Mouse (Mus musculus): ENCODE data around the gene Lrrc49. TPM values are rescaled to one million over a fixed set of nuclear protein-coding genes. Genes with fewer than 3 reads are reported as not detected.
A peak's percentile ranks its signal among the peaks of the same experiment; 100 is the strongest.

Lrrc49 gene
- total RNA-seq, 2 experiments from 2014 or later: 7.2 to 9.3 TPM

DNA sequence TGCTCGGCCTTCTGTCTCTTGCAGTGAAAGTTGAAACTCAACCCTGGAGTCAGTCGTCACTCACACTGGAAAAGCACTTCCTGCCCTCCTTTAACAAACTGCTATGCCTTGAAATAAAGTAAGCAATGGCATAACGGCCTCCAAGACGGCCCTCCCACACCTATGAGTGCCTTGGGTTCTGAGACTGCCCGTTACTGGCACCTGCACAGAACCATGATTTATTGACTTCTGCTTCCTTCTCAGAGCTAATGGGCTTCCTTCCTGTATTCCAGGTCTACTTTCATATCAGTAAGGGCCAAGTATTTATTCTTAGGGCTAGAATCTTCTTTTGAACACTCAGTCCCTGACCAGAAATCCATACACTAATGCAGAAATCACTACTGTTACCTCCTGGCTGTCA lies 9.0 kb downstream of the Lrrc49 start:
- intact Hi-C loops (cut with DNase I): loop anchor here (5.0 kb wide), 1 partner anchor 82 kb away; no protein-coding TSS in a partner anchor
- DNase-seq: no peak

DNA sequence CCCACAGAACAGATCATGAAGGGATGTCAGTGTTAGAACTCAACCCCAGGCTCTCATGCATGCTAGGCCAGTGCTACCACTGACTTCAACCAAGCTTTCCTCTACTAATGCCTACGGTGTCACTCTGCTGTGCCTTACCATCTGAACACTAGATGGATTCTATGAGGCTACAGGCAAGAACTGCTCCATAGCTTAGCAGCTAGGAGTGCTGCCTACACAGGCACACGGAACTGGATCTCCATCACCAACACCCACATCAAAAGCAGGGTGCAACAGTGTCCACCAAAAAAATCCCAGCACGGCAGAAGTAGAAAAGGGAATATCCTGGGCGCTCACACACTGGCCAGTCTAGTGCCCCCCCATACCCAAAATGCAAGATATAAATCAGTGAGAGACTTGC lies 11.5 kb downstream of the Lrrc49 start:
- intact Hi-C loops (cut with DNase I): loop anchor here (5.0 kb wide), 1 partner anchor 79 kb away; no protein-coding TSS in a partner anchor
- no peak for DNase-seq

DNA sequence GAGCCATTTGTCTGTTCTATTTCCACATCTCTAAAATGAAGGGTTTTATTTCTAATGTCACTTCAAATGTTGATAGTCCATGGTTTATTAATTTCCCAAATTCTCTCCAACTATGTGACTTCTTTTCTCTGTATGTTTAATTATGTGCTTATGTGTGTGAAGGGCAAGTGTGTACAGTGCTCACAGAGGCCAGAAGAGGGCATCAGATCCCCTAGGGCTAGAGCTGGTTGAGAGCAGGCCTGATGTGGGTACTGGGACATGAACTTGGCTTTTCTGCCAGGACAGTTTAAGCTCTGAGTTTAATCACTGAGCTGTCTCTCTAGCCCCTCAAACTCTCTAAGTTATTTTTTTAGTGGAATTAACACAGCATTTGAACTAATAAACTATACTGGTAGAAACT lies 13.2 kb downstream of the Lrrc49 start:
- intact Hi-C loops (cut with DNase I): loop anchor here (5.0 kb wide), 1 partner anchor 77 kb away; no protein-coding TSS in a partner anchor

GRCm38 (mm10) chr9:60672568-60672967 lies 15.4 kb downstream of the Lrrc49 start:
- no peak for DNase-seq
- intact Hi-C loops (cut with DNase I): no loop called here

More for the DNA sequence above, 13.2 kb downstream of the Lrrc49 start:
- no peak for DNase-seq

DNA sequence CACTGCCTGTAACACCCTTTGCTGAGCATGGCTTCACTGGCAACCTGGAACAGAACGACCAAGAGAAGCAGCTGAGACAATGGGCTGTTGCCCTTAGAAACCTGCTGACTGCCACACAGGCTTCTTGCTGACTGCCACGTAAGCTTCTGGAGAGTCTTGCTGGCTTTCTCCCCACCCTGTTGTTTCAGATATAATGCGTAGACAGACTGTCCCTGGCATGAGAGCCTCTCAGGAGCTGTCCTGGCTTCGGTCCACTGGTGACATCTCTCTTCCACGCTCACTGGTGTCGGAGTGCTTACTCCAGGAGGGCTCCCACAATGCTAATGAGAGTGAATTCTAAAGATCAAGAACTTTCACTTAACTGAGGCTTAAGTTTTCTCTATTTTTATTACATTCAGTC lies 19.1 kb downstream of the Lrrc49 start:
- intact Hi-C loops (cut with DNase I): no loop called here
- no peak for DNase-seq

DNA sequence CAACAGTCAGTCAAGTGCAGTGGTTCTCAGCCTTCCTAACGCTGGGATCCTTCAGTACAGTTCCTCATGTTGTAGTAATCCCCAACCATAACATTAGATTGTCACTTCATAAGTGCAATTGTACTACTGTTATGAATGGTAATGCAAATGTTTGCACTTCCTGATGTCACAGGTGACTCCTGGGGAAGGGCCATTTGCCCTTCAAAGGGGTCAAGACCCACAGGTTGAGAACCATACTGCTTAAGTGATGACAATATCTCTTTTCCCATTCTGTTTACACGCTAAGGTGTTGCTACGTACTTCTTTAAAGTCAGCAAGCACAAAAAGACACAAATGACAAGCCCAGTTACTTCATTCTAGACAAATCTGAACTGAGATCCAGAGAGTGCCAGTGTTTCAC lies 22.4 kb downstream of the Lrrc49 start:
- intact Hi-C loops (cut with DNase I): no loop called here
- DNase-seq: no peak

DNA sequence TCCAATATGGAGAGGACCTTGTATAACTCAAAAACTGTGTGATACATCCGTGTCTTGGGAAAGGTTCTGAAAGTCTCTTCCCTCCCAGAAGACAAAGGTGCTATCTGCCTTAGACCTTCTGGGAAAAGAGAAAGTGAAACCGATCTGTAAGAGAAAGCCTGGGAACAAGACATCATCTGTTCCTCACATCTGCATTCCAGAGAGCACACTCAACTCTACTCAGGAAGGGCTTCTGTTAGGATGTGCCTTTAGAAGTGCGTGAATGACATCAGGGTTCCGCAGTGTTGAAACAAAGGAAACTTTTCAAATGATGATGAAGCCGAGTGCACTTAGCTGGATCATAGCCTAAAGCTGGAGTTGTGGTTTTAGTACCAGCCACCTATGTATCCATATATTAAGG lies 23.1 kb downstream of the Lrrc49 start:
- peak in 1 of 2 experiments; percentile 13 for DNase-seq
- intact Hi-C loops (cut with DNase I): no loop called here

DNA sequence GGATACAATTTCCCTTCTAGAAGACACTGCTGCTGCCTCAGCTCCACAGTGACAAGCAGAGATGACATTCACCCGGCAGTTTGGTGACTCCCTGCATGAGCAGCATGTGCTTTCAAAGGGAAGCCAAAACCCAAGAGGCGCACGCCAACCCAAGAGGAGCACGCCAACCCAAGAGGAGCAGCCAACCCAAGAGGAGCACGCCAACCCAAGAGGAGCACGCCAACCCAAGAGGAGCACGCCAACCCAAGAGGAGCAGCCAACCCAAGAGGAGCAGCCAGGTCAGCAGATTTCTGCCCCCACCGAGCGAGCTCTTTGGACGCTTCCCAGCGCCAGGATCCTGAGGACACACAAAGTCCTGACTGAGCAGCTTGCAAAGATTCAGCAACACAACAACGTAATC lies 23.6 kb downstream of the Lrrc49 start:
- intact Hi-C loops (cut with DNase I): no loop called here
- peak in 1 of 2 experiments; percentile 13 for DNase-seq

DNA sequence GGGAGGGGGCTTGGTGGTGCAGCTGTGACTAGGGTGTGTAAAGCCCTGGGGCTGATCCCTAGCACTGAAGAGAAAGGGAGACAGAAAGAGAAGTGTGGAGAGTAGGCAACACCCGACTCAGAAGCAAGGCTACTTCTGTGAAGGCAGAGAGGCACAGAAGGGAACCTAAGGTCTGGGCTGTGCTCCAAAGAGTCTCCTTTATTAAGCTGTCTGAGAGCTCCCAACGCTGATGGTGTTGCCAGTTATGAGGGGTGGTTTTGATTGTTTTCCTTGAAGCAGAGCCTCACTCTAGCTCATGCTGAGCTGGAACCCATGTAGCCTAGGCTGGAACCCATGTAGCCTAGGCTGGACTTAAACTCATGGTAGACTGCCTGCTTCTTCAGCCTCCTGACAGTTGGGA lies 25.0 kb downstream of the Lrrc49 start:
- intact Hi-C loops (cut with DNase I): no loop called here

DNA sequence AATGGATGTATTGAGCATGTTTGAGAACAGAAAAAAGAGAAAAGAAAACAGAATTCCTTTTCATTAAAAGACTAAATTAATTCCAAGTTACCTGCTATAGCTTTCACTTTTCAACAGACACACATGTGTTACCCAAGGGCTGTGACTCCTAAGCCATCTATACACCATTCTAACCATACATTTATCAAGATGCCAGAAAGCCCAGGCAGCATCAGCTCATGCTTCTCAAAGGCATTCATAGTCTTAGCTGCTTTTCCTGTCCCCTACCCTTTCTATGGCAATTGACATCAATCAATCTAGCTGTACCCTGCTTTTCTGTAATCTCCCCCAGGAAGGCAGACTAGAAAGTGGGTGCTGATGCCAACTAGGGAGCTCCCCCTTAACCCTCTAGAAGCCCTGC lies 34.4 kb downstream of the Lrrc49 start:
- DNase-seq: no peak
- intact Hi-C loops (cut with DNase I): no loop called here

More for the DNA sequence above, 25.0 kb downstream of the Lrrc49 start:
- DNase-seq: no peak

- intact Hi-C loops (cut with DNase I): no loop called here
- DNase-seq: no peak
Observed at GRCm38 (mm10) chr9:60653137-60653536, 34.8 kb downstream of the Lrrc49 start.

DNA sequence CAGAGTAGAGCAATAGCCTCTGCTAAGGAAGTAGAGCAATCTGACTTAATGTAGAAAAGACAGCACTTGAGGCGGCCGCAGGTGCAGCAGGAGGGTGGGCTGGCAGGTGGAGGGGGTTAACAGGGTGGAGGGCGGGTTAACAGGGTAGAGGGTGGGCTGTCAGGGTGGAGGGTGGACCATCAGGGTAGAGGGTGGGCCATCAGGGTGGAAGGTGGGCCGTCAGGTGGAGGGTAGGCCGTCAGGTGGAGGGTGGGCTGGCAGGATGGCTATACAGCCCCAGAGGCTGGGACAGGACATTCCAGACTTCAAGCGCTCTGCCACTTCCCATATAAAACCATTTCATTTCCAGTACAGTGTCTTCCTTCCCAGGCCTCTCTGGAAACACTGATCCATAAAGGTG lies 37.7 kb downstream of the Lrrc49 start:
- no peak for DNase-seq
- intact Hi-C loops (cut with DNase I): no loop called here

- intact Hi-C loops (cut with DNase I): no loop called here
- peak; percentile 62 to 65 for DNase-seq
Observed at GRCm38 (mm10) chr9:60648981-60649975, 38.7 kb downstream of the Lrrc49 start.

GRCm38 (mm10) chr9:60633601-60634000 lies 54.4 kb downstream of the Lrrc49 start:
- intact Hi-C loops (cut with DNase I): no loop called here
- DNase-seq: no peak

GRCm38 (mm10) chr9:60626311-60626791 lies 61.6 kb downstream of the Lrrc49 start:
- intact Hi-C loops (cut with DNase I): no loop called here
- no peak for DNase-seq

- intact Hi-C loops (cut with DNase I): no loop called here
- no peak for DNase-seq
Observed at GRCm38 (mm10) chr9:60625895-60626294, 62.1 kb downstream of the Lrrc49 start.

DNA sequence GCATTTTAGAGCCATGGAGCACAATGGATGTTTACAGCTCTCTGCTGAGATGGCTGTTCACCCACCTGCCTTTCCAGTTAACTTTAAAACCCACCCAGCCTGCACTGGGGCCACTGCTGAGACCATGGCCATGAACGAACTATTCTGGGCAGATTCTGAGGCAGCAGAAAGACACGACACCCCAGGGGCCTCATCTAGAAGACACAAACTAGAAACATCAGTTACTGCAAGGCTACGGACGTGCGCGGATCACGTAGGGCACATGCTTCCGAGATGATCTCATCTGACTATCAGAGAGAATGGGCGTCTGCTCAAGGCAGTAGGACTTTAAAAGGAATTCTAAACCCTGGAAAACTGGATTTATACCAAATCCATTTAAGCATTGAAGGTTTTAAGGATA lies 71.0 kb downstream of the Lrrc49 start:
- intact Hi-C loops (cut with DNase I): no loop called here

DNA sequence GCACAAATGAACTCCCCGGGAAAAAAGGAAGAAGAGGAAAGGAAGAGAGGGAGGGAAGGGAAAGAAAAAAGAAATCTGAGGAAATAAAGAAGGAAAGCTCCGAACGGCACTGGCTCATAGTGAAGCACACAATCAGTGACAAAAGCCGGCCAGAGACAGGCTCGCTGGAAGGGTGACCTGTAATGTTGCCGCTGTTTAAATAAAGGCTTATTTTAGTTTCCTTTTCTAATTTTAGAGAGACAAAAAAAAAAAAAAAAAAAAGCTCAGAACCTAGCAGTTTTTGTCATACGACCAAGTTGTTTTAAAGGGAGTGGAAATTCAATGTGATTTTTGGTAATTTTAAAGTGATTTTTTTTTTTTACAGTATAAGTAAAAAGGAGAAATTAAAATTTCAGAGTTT lies 71.6 kb downstream of the Lrrc49 start:
- intact Hi-C loops (cut with DNase I): no loop called here
- peak in 1 of 2 experiments; percentile 13 for DNase-seq

More for the DNA sequence above, 71.0 kb downstream of the Lrrc49 start:
- DNase-seq: peak; percentile 64 to 66

- intact Hi-C loops (cut with DNase I): no loop called here
- no peak for DNase-seq
Observed at GRCm38 (mm10) chr9:60612260-60612659, 75.7 kb downstream of the Lrrc49 start.

DNA sequence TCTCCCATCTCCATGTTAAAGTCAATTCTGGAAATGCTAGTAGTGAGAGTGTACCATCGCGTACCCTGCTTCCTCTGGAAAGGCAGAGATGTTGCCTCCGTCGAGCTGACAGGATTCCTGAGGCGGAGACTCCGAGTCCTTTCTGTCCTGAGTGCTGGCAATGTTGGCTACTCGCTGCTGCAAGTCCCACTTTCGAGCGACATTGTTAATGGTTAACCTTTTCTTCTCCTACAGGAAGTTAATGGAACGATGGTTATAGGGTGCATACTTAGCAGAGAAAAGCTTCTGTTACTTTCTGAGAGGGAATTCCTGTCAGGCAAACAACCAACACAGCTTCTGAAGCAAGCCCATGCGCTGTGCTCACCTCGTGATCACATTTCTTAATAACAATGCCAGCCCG lies 77.8 kb downstream of the Lrrc49 start:
- intact Hi-C loops (cut with DNase I): no loop called here
- no peak for DNase-seq

GRCm38 (mm10) chr9:60608857-60609256 lies 79.1 kb downstream of the Lrrc49 start:
- intact Hi-C loops (cut with DNase I): no loop called here
- no peak for DNase-seq

DNA sequence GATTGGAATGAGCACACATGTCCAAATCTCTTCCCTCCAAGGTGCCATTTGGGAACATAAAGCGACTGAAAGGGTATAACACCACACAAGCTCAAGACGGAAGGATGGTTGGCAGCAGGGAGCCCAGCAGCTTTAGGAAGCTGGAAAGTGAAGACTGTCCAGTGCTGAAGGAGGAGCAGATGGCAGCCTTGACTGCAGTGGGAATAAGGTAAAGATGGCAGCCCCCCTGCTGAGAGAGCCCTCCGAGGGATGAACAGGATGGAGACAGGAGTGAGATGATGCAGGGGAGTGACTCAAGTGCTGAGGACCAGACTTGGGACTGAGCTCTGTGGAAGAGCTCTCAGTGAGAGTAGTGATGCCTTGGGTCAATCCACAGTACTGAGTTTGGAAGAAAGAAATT lies 79.9 kb downstream of the Lrrc49 start:
- no peak for DNase-seq
- intact Hi-C loops (cut with DNase I): no loop called here
